Mouse (Mus musculus) megakaryocyte, embryonic 14.5 days (primary cell): ENCODE measurements around the gene Helt.

Experiments
- FLI1 ChIP-seq: IDR thresholded peaks from 2 replicates; pipeline ENCODE4 v1.6.1; 2012; ENCODE audit warnings: low read length, inconsistent platforms, mixed read lengths
- GATA1 ChIP-seq: IDR thresholded peaks from 3 replicates; pipeline ENCODE4 v1.6.1; 2012; ENCODE audit warnings: mixed read lengths, low read length, inconsistent platforms, borderline replicate concordance

- TF ChIP-seq GATA1 (no peak), FLI1 (no peak)
These were observed 42.0 kb downstream of the Helt start for GRCm38 (mm10) chr8:46252456-46252855.
